Mouse (Mus musculus): ENCODE results near the gene Rpl26.
"Not testable (repeated sequence)": the region's sequence is repeated elsewhere in the genome, so short reads cannot be mapped to it uniquely, and the experiment has no call there.

Rpl26 gene

DNA sequence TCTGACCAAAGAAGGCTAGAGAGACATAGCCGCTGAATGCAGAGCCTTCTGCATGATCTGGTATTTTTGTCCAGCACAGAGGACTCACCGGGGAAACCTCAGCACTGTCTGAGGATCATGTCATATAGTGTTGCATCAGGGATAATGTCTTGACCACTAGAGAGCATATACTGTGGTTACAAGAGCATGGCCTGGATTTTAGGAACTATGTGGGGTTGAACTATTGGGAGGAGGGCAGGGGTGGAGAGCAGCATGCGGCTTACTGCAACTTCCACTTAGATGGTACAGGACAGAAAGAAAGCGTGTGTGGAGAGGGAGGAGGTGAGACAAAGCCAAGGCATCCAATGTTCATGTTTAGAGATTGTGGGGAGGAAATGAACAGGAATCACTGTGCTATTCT, 13.2 kb downstream of the Rpl26 start:
- DNase-seq (ENCODE audit: low spot score in 2 of 2): no peak

- no peak for DNase-seq (ENCODE audit: low spot score in 2 of 2)
Measured at GRCm38 (mm10) chr11:68923191-68923590, 21.8 kb downstream of the Rpl26 start.

- DNase-seq (ENCODE audit: low spot score in 2 of 2): no peak
Measured at GRCm38 (mm10) chr11:68924749-68925148, 23.4 kb downstream of the Rpl26 start.

DNA sequence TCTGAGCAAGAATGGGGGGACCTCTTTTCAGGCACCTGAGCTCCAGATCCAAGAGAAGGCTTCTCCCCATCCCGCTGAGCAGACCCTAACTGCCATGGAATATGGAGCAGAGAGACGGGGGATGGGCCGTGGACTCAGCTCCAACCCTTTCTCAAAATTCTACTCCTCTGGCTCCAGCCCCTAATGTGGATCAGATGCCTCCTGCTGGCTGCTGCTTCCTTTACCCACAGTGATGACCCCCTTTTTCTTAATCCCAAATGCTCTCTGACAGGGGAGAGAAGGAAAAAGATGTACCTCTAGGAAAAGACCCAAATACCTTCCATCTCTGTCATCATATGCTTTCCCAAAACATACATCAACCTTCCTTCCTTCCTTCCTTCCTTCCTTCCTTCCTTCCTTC, 25.6 kb downstream of the Rpl26 start, which contains the start of gene Odf4:
TSS of gene Odf4 (minus strand) at position 101 of the 400 bp plus-strand sequence.
- DNase-seq (ENCODE audit: low spot score in 2 of 2): no peak

GRCm38 (mm10) chr11:68929947-68930346, 28.6 kb downstream of the Rpl26 start:
- DNase-seq (ENCODE audit: low spot score in 2 of 2): no peak

DNA sequence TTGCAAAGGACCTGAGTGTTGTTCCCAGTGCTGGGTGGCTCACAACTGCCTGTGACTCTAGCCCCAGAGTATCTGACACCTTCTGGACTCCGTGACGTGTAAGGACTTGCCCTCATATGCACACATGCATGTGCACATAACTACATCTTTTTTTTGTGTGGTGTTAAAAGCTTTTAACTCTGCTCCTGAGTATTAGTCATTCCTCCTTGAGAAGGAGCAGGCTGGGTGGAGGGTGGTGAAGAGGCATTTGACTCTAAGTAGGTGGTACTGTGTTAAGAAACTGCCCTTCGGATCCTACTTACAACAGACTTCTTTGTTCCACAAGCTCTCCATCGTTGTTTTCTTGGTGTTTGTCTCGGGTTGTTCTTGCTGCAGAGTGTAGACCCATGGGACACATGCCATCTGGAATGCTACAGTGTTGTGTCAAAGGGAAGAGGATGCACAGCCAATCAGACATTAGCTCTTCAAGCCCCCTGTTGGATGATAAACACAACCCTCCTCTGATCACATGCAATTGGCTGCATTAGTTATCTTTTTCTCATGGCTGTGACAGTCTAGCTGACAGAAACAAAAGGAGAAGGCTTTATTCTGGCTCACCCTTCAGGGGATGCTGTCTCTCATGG, 32.6 kb downstream of the Rpl26 start:
- no peak for DNase-seq (ENCODE audit: low spot score in 2 of 2)

- not testable (repeated sequence) for DNase-seq (ENCODE audit: low spot score in 2 of 2)
Measured at GRCm38 (mm10) chr11:68936951-68937350, 35.6 kb downstream of the Rpl26 start.

DNA sequence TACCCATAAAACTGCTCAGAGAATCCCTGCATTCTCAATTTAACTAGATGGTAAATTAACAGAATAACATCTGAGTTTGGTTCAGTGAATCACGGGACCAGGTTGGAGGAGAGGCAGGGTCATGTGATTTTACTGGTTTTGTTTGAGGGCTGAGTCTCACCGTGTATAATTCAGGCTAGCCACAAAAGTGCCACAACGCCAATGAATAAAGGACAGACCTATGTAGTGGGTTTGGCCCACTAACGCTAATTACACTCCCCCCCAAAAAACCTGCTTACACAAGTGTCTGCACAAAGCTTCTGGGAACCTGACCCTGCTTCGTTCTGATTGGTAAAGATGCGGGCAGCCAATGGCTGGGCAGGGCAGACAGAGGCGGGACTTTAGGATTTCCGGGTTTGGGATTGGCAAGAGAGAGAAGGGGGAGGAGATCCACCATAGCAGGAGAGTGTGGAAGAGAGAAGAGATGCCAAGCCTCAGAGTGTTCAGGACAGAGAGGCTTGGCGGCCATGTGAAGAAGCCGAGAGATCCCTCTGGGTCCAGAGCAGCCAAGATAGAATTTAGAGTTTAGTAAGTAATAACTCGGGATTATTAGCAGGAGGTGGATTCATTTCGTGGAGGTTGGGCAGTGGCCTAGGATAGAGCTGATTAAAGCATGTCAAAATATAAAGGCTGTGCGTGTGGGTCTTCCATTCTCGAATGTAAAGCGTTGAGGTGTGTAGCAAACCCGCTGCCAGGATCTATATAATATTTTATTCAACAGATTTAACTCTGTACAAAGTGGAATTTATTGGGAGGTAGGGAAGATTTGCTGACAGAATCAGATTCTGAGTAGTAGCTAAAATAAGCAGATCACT, 38.3 kb downstream of the Rpl26 start:
- DNase-seq (ENCODE audit: low spot score in 2 of 2): peak; percentile 36 to 77

DNA sequence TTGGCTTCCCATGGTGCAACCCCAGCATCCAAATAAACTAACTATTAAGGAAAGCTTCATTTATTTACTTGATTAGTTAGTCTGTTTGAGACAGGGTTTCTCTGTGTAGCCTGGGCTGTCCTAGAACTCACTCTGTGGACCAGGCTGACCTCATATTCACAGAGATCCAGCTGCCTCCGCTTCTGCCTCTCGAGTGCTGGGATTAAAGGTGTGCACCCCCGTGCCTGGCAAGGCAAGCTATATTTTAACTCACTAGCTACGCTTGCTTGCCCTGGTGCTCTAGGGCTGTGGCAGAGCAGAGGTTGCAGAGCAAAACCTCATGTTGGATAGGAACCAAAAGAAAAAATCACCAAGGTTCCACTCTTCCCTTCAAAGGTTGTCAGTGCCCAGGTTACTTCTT, 39.1 kb downstream of the Rpl26 start:
- DNase-seq (ENCODE audit: low spot score in 2 of 2): no peak

DNA sequence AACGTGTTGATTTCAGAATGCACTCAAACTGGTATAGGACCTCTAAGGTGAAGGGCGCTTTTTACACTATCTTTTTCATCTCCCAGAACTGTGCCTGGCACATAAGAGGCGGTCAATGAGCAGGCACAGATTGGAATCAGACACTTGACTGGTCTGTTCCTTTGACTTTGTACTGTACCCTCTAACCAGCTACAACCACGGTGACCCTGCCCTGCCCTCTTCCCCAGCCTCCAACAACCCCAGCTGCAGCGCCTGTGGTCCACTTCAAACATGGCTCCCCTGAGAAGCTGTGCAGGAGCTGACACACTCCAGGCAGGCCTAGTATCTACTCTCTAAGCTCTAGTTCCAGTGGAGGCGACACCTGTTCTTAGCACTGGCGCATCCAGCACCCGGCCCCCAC, 41.3 kb downstream of the Rpl26 start:
- DNase-seq (ENCODE audit: low spot score in 2 of 2): no peak

GRCm38 (mm10) chr11:68945245-68945644, 43.9 kb downstream of the Rpl26 start:
- no peak for DNase-seq (ENCODE audit: low spot score in 2 of 2)

DNA sequence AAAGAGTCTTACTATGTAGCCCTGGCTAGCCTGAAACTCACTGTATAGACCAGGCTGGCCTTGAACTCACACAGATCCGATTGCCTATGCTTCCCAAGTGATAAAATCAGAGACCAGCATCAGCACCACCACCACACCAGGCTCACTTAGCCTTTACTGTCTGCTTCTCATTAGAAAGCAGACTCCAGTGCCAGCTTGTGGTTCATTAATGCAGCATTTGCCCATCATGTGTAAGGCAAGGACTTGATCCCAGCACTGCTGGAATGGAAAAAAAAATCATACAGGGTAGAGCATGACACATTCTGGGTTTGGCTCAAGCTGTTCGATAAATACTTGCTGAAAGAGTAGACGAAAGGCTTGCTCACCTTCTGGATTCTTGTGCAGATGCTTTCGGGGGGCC, 44.6 kb downstream of the Rpl26 start:
- no peak for DNase-seq (ENCODE audit: low spot score in 2 of 2)

GRCm38 (mm10) chr11:68946806-68947440, 45.5 kb downstream of the Rpl26 start:
- DNase-seq (ENCODE audit: low spot score in 2 of 2): no peak

DNA sequence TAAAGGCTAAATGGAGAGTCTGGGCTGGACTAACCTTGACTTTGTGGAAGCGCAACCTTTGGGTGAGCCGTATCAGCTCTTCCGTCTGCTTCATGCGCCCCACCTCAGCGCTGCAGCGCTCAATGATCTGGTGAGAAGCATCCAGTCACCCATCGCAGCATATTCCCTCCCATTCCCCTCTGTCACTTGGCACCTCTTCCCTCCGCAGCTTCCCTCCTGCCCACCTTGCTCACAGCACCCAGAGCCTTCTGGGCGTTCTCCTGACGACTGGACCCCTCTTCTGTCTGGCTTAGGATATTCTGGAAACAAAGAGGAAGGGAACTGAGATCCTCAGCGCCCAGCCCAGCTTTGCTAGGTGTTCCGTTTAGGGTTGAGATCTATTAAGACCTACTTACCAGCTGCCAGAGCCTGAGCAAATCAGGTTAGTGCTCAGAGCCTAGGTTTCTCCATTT, 46.2 kb downstream of the Rpl26 start:
- DNase-seq (ENCODE audit: low spot score in 2 of 2): no peak

- no peak for DNase-seq (ENCODE audit: low spot score in 2 of 2)
Measured at GRCm38 (mm10) chr11:68953903-68954302, 52.5 kb downstream of the Rpl26 start.

DNA sequence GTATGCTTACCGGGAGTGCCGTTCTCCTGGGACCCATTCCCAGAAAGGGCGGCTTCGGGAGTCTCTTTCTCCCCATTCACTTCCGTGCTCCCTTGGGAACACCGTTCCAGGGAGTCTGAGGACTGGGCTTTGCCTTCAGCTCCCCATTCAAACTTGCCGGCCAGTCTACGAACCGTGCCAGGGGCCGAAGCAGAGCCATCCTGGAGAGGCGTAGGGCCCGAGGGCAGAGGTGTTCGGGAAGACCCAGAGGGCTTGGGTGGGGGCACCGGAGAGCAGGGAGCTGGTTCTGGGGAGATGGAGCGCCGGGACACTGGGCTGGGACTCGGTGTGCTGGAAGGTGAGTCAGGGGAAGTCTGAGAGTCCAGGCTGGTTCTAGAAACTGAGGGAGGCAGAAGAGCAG, 53.0 kb downstream of the Rpl26 start:
- no peak for DNase-seq (ENCODE audit: low spot score in 2 of 2)

DNA sequence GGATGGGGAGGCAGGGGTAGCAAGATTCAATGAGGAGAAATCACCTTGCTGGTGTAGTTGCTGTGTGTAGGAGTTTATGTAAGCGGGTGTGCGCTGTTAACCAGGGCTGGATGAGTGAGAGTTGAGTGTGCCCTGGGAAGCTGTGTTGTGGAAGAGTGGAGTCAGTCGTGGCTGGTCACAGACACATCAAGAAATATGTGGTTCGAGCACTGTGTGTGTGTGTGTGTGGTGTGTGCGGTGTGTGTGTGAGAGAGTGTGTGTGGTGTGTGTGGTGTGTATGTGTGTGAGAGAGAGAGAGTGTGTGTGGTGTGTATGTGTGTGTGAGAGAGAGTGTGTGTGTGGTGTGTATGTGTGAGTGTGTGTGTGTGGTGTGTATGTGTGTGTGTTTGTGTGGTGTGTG, 54.1 kb downstream of the Rpl26 start:
- no peak for DNase-seq (ENCODE audit: low spot score in 2 of 2)

GRCm38 (mm10) chr11:68956107-68956506, 54.7 kb downstream of the Rpl26 start:
- no peak for DNase-seq (ENCODE audit: low spot score in 2 of 2)
